Mouse (Mus musculus): ENCODE data around the gene Slc8a1. TPM values are rescaled to one million over a fixed set of nuclear protein-coding genes. Genes with fewer than 3 reads are reported as not detected.

The Slc8a1 gene
- polyA plus RNA-seq, 1 experiment, result 73.8 TPM

GRCm38 (mm10) chr17:81360032-81360431, 378.1 kb downstream of the Slc8a1 start:
- WGBS, result 74% methylated on average over 4 of the region's 4 CpGs
- TF ChIP-seq CTCF (IDR thresholded peaks at IDR 0.05; ENCODE audit: insufficient read depth, low read depth, low read length) (no peak), POLR2A (IDR thresholded peaks at IDR 0.05; ENCODE audit: insufficient read depth, low read depth, low read length) (no peak)
- H3K27ac ChIP-seq (ENCODE audit: insufficient read depth, low read depth, low read length), result no peak overlapping the region
- no peak overlapping the region for H3K4me3 ChIP-seq (ENCODE audit: insufficient read depth, low read depth, low read length)
- no peaks in the 10 kb centered on the region for H3K4me1 ChIP-seq (ENCODE audit: control insufficient read depth, insufficient read depth, low read length)

- Histone ChIP-seq H3K4me1 (ENCODE audit: control insufficient read depth, insufficient read depth, low read length) (no peaks in the 10 kb centered on the region), H3K4me3 (ENCODE audit: insufficient read depth, low read depth, low read length) (no peak overlapping the region), H3K27ac (ENCODE audit: insufficient read depth, low read depth, low read length) (no peak overlapping the region)
- no peak for TF ChIP-seq POLR2A (IDR thresholded peaks at IDR 0.05; ENCODE audit: insufficient read depth, low read depth, low read length)
- WGBS, result 25% methylated on average over 7 of the region's 7 CpGs
Observed at GRCm38 (mm10) chr17:81336024-81336754, 402.0 kb downstream of the Slc8a1 start.

GRCm38 (mm10) chr17:81335526-81335925, 402.7 kb downstream of the Slc8a1 start:
- 23% methylated on average over 1 of the region's 1 CpGs for WGBS
- TF ChIP-seq CTCF (IDR thresholded peaks at IDR 0.05; ENCODE audit: insufficient read depth, low read depth, low read length), result no peak
- no peak for TF ChIP-seq POLR2A (IDR thresholded peaks at IDR 0.05; ENCODE audit: insufficient read depth, low read depth, low read length)
- no peak overlapping the region for H3K27ac ChIP-seq (ENCODE audit: insufficient read depth, low read depth, low read length)
- H3K4me1 ChIP-seq (ENCODE audit: control insufficient read depth, insufficient read depth, low read length), result no peaks in the 10 kb centered on the region
- no peak overlapping the region for H3K4me3 ChIP-seq (ENCODE audit: insufficient read depth, low read depth, low read length)
